ENCODE assay signal across 8 mouse cellular contexts in the genomic region with DNA sequence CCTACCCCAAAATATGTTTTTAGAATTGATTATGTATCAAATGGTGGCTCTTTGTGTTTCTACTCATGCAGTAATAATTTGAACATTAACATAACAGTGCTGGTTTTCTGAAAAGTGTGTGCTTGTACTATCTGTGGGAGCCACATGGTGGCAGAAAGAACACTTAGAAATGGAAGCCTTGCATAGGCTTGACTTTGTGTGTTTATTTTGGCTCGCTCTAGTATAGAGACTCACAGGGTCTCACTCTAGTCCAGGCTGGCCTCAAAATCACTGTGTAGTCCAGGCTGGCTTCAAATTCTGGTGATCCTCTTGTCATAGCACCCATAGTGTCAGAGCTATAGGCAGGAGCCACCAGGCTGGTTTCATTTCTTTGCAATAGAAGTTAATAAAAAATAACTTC. TPM values are rescaled to one million over a fixed set of nuclear protein-coding genes. Genes with fewer than 3 reads are reported as not detected.
DNase-seq lines count a peak whose midpoint lies in the region; ATAC-seq and TF ChIP-seq lines count a peak whose summit lies in the region.

No protein-coding gene starts in this region.

- H3K4me1 ChIP-seq in liver, embryonic 13.5 days (replicated peaks) = peaks cover 55% of the 10 kb centered on the region

- H3K27ac ChIP-seq in gastrocnemius, adult 2 months = peak overlapping the region; percentile 55
- H3K27ac ChIP-seq in liver, embryonic 13.5 days = no peak overlapping the region

- ATAC-seq in liver, embryonic 13.5 days (ENCODE audit: low read depth) = no peak

- H3K36me3 ChIP-seq in liver, embryonic 13.5 days = no peaks in the 10 kb centered on the region; the same call in 1 of the 2 replicates
- H3K36me3 ChIP-seq in splenic B cell, adult 2 months (ENCODE audit: control insufficient read depth, insufficient read depth, low read length, poor library complexity, severe bottlenecking) = no peaks in the 10 kb centered on the region

- 30% methylated on average over 1 of the region's 1 CpGs for WGBS in liver, embryonic 13.5 days (ENCODE audit: insufficient replicate concordance)

- peak; percentile 68 for TF ChIP-seq CTCF in gastrocnemius, adult 2 months (IDR thresholded peaks at IDR 0.05)

- intact Hi-C loops in gastrocnemius, adult 2 months (cut with DNase I) = no loop called here

- no peak for DNase-seq in gastrocnemius, adult 2 months
- DNase-seq in gastrocnemius, postnatal 25 days = no peak
- peak; percentile 47 for DNase-seq in thymus, postnatal 0 days (ENCODE audit: low spot score)
- DNase-seq in thymus, adult 18-20 months = no peak
- no peak for DNase-seq in liver, embryonic 13.5 days
- DNase-seq in splenic B cell, adult 2 months (ENCODE audit: low read depth, low spot score) = peak; percentile 40
- DNase-seq in adrenal gland, adult 2 months = no peak
- DNase-seq in B cell, adult 2 months = no peak

- H3K9ac ChIP-seq in liver, embryonic 13.5 days = 0 out of 2 replicates have a peak overlapping the region, but pooled peaks have one; percentile 18

- H3K9me3 ChIP-seq in liver, embryonic 13.5 days (replicated peaks) = no peaks in the 10 kb centered on the region

- H3K4me2 ChIP-seq in liver, embryonic 13.5 days = no peak overlapping the region

- no peaks in the 10 kb centered on the region for H3K27me3 ChIP-seq in liver, embryonic 13.5 days
- no peaks in the 10 kb centered on the region for H3K27me3 ChIP-seq in splenic B cell, adult 2 months (ENCODE audit: control insufficient read depth, insufficient read depth, low read length, poor library complexity, severe bottlenecking)

- H3K4me3 ChIP-seq in gastrocnemius, adult 2 months = no peak overlapping the region; the same call in 1 of the 2 replicates
- H3K4me3 ChIP-seq in liver, embryonic 13.5 days (replicated peaks) = no peak overlapping the region

RNA-seq across cellular contexts. Expression of gene Lims1, which starts 39.5 kb away (rescaled TPM):
- total RNA-seq in gastrocnemius, adult 2 months (2021) = 10 to 100 TPM; 36.1 to 54.7 TPM
- 10 to 100 TPM; 37.5 to 41.0 TPM for total RNA-seq in gastrocnemius, postnatal 25 days (2021)
- 141 and 155 TPM in 2 replicates for polyA plus RNA-seq in thymus, postnatal 0 days (2015; fragmentation: Nextera tagmentation; extraction: Ambion mirVana)
- polyA plus RNA-seq in liver, embryonic 13.5 days (2015; fragmentation: Nextera tagmentation; extraction: Ambion mirVana) = 107 and 118 TPM in 2 replicates
- total RNA-seq in adrenal gland, adult 2 months (2021) = 10 to 100 TPM; 41.4 to 50.6 TPM
- 2.6 and 2.7 TPM in 2 replicates for polyA plus RNA-seq in adrenal gland, adult 2 months (2012; rRNA removed)

Comparison
In these comparisons a context has a peak if more than half of its experiments do, and no peak if none do; other contexts are left out.
1. DNase-seq: peak in thymus, postnatal 0 days (single experiment) and splenic B cell, adult 2 months (single experiment); none in gastrocnemius, adult 2 months (single experiment), gastrocnemius, postnatal 25 days (single experiment), thymus, adult 18-20 months (0 of 2), liver, embryonic 13.5 days (single experiment), adrenal gland, adult 2 months (single experiment) and B cell, adult 2 months (0 of 2).